Mouse (Mus musculus) right cerebral cortex, adult 2 months (tissue): ENCODE results near the gene Grin2b.
"Not testable (repeated sequence)": the region's sequence is repeated elsewhere in the genome, so short reads cannot be mapped to it uniquely, and the experiment has no call there.

Source experiments
- DNase-seq, 2 experiments: peaks; one replicate each; pipeline ENCODE4 v3.0.0; 2021 to 2022; ENCODE audit warnings: low spot score in 2 of 2

Gene Grin2b

GRCm38 (mm10) chr6:135805436-135805835, 367.9 kb downstream of the Grin2b start:
- DNase-seq = no peak

GRCm38 (mm10) chr6:135799949-135800348, 373.4 kb downstream of the Grin2b start:
- peak in 1 of 2 experiments; percentile 57 for DNase-seq

DNA sequence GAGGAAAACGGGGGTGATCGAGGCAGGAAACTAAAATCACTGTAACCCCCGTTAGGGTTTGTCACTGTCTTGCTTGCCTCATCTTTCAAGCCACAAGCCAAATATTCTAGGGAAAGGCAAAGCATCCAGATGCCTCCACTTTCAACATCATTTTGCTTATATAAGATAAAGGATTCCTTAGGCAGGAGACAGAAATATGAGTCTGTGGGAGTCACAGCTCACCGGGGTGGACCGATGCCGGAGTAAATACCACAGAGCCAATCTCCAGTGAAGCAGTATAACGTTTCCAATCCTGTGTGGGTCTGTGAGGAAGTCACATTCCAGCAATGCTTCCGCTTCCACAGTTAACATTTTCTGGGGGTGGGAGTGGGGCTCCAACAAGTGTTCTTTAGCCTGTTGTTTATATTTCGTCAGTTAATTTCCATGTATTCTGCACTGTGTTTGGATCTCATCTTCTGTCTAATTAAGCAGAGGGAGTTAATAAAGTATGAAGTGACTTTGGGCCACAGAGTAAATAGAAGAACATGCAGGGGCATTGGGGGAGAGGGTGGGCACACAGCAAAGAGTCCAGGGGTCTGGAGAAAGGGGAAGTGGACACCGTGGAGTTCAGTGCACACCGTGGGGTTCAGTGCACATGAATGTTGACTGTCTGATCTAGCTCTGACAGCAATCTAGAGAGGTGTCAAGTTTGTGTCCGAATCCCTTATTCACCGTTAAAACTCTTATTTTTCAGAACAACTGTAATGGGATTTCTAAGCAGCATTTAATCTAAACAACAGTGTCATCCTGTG, 374.9 kb downstream of the Grin2b start:
- DNase-seq = no peak

DNA sequence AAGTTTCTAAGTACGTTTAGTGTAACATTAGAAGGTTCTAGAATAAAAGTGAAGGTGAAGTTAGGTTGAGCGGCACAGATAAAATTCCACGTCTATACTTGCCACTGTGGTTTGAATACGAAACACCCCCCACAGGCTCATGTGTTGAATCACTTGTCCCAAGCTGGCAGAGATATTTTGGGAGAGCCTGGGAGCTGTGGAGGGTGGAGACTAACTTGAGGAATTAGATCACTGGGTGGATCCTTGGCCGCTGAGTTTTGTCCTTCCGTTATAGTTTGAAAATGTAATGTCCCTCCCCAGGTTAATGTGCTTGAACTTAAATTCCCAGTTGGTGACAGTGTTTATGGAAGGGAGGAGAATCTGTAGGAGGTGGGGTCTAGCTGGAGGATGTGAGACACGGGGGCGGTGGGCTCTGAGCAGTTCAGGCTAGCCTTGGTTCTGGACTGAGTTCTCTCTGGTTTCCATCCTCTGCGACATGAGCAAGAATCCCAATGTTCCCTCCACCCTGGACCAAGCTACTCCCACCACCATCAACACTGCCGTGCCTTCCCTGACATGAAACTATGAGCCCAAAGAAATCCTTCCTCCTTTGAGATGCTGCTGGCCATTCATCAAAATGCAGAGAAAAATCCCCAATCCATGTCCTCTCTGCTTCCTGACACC, 375.8 kb downstream of the Grin2b start:
- DNase-seq = peak in 1 of 2 experiments; percentile 65

DNA sequence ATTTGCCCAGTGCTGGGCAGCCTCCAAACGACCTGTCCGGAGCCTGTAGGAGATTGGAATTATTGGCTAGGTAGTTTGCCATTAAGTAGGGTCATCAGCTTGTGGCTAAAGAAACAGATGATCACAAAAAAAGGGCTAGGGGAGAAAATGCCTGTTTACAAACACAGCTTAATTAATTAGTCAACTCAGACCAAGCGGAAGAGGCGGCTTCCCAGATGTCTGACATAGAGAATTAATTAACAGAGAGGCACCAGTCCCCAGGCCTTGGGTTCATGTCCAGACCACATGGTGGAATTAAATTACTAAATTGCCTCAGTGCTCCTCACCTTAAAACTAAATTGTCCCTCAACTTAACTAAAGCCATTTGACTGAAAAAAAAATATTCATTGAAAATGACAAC, 376.4 kb downstream of the Grin2b start:
- no peak for DNase-seq

DNA sequence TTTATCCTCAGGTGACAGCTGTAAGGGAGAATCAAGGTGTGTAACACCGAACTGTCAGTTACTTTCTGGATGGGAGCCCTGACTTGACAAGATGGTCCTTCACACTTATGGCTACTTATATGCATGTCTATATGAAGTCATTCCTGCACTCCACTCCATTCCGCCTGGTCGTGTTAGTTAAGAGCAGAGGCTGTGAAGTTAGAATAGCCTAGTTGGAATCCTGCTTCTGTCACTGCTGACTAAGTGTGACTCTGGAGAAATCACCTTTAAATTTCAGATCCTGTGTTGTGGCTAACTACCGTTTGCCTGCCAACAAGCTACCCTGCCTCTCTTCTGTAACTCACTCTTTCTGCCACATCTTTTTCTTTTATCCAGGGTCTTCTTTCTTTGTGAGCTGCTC, 381.9 kb downstream of the Grin2b start:
- DNase-seq = no peak

DNA sequence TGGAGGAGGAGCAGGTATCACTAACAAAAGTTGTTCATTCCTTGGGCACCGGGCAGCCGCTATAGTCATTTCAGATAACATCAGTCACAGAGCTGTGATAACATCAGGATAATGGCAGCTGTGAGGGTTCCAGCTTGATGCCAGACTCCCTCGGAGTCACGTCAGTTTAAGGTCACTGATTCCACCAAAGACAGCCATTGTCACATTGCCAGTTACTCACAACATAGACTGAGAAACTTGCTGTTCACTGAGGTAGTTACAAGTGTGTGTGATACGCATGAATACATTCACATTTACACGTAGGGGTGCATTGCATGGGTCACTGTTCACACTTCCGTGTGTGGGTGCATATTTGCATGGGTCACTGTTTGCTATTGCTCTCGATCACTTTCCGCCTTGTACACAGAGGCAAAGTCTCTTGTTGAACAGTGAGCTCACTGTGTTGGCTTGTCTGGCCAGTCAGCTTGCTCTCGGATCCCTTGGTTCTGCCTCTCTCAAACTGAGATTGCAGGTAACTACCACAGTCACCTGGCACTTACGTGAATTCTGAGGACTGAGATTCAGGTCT, 383.6 kb downstream of the Grin2b start:
- DNase-seq = no peak

GRCm38 (mm10) chr6:135774670-135775069, 398.6 kb downstream of the Grin2b start:
- no peak for DNase-seq

DNA sequence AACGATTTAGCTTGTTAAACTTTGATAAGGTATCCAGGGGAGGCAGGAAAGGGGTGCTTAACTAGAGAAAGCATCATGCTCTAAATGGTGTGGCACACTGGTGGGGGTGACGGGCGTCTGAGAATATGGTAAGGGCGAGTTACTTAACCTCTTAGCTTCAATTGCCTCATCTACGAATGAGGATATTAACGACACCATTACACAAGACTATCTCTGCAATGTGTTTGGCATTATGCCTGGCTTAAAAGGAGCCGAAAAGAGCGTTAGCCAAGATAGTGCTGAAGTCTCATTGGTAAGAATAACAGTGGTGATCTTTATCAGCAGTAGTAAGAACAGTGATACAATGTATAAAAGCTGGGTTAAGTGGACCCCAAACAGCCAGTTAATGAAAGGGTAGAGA, 405.7 kb downstream of the Grin2b start:
- no peak for DNase-seq

DNA sequence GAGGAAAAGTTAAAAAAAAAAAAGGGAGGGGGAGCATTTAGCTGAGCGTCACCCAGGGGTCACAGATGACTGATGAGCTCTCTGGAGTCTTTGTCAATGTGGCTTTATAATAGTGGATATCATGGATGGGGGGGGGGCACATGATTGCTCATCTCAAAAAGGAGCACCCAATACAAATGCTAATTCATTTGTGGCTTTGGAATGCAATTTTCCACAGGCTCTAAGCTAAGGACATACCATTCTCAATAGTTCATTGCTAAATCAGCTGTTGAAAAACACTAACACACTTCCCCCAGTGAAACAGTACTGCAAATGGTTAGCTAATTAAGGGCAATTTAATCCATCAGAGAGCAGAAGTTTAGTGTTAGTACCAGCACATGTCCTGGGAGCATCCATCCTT, 414.6 kb downstream of the Grin2b start:
- no peak for DNase-seq

GRCm38 (mm10) chr6:135756075-135756474, 417.2 kb downstream of the Grin2b start:
- DNase-seq = no peak

DNA sequence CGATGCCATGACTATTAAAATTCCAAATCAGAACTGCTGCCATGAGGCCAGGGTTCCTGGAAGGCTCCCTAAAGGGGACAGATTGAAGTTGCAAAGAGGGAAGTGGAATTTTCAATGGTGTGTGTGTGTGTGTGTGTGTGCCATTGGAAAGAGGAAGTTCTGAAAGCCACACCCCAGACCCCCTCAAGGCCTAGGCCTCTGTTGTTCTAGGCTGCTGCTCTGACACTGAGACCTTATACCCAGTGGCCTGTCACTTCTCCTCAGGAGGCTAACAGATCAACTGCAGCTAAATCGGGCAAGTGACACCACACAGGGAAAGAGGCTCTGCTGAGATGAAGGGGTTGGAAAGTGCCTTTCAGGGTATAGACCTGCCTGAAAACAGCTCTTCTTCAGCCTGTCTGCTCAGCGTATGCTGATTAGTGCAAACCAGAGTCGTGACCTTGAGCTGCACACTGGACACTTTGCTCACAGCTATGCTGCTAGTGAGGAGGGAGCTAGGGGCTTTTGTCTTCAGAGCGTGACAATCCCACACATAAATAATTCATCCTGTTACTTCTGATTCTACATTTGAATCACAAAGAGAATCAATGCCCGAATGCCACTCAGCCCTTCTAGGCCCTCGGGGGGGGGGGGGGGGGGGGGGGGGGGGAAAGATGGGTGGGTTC, 424.8 kb downstream of the Grin2b start:
- DNase-seq = no peak

- no peak for DNase-seq
Measured at GRCm38 (mm10) chr6:135745606-135746005, 427.7 kb downstream of the Grin2b start.

DNA sequence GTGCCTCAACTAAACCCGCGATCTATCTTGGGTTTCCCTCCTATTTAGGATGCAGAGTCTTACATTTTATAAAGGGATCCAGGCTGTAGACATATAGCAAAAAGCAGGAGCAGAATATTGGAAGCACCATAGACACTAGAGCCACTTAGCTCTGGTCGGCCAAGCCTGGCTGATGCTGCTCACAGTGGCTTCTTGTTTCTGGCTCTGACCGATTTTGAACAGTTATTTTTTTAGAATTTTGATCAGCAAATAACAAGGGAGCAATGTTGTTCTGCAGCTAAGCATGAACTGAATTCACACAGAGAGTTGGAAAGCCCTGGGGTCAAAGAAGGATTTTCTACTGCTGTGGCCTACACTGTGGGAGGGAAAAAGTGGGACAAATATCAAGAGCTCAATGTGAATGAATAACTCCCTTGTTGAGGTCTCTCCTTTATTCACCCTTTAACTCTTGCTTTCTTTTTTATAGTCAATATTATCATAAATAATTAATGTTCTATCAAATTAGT, 439.0 kb downstream of the Grin2b start:
- DNase-seq = no peak

GRCm38 (mm10) chr6:135727106-135727505, 446.2 kb downstream of the Grin2b start:
- DNase-seq = no peak

DNA sequence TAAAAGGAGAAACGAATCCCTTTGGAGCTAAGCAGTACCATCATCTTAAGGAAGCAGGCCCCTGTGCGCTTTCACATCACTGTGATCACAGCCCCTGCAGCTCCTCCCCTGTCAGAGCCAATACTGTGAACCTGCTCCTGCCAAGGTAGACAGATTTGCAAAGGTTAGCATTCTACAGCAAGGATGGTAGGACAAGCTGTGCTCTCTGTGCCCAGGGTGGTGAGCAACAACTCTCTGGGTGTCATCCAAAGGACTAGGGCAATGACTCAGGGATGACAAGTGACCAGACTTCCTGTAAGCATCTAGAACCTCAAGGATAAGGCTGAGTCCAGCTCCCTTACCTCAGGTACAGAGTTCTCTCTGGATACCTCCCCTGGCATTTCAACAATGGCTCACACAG, 451.6 kb downstream of the Grin2b start:
- no peak for DNase-seq

GRCm38 (mm10) chr6:135714906-135715305, 458.4 kb downstream of the Grin2b start:
- no peak for DNase-seq

- DNase-seq = no peak
Measured at GRCm38 (mm10) chr6:135714236-135714635, 459.1 kb downstream of the Grin2b start.

DNA sequence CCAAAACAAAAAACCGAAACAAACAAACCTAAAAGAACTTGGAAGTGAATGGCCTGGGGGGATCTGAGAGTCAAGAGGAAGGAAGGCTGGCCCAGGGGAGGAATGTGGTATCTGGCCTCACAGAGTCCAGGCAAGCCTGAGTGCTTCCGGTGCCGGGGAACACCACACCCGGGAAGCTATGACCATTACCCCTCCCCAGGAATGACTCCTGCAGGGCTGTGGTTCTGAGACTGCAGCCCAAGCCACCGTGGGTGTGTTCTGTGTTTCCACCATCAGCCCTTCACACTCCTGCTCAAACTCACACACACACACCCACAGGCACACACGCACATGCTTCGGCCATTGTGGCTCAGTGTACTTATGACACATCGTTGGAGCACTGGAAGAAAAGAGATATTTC, 459.6 kb downstream of the Grin2b start:
- no peak for DNase-seq

GRCm38 (mm10) chr6:135706850-135707522, 466.3 kb downstream of the Grin2b start:
- DNase-seq = not testable (repeated sequence)

GRCm38 (mm10) chr6:135703655-135704054, 469.7 kb downstream of the Grin2b start:
- no peak for DNase-seq

- no peak for DNase-seq
Measured at GRCm38 (mm10) chr6:135701361-135701760, 471.9 kb downstream of the Grin2b start.
